Mouse (Mus musculus): ENCODE results near the gene Mettl6.

The Mettl6 gene

DNA sequence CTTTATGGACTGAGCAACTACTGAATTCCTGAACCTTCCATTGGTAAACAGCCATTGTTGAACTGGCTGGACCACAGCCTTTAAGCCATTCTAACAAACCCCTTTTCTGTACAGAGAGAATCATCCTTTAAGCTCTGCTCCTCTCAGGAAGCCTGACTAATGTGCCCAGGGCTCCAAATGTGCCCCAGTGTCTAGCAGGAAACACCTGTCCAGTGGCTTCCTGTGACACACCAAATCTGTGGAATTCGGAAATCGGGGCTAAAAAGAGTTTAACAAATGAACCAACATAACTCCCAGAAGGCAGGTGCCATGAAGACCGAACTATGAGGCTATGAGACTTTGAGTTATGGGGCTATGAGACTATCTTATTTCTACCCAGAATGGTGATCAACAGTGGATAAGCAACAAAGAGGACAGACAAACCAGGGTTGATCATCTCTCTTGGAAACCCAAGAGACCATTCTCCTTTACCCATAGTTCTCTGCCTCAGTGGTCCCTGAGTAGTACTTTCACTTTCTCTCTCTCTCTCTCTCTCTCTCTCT is 63.0 kb downstream of the Mettl6 start:
- no peak for DNase-seq

DNA sequence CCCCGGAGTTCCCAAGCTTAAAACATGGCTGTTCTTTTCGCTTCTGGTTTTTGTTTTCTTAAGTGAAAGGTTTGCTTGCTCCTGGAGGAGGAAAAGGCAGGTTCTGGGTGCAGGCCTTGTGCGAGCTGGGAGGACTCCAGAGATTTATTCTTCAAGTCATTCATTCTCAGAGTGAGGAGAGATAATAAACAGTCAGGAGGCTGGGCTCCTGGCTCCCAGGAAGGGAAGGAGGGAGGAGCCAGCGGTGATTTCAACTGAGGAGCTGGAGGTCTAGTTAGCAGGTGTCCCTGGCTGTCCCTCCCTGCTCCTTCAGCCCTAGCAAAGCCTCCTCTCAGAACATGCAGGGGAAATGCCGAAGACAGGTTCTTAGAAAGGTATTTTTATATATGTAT is 65.8 kb downstream of the Mettl6 start:
- no peak for DNase-seq

DNA sequence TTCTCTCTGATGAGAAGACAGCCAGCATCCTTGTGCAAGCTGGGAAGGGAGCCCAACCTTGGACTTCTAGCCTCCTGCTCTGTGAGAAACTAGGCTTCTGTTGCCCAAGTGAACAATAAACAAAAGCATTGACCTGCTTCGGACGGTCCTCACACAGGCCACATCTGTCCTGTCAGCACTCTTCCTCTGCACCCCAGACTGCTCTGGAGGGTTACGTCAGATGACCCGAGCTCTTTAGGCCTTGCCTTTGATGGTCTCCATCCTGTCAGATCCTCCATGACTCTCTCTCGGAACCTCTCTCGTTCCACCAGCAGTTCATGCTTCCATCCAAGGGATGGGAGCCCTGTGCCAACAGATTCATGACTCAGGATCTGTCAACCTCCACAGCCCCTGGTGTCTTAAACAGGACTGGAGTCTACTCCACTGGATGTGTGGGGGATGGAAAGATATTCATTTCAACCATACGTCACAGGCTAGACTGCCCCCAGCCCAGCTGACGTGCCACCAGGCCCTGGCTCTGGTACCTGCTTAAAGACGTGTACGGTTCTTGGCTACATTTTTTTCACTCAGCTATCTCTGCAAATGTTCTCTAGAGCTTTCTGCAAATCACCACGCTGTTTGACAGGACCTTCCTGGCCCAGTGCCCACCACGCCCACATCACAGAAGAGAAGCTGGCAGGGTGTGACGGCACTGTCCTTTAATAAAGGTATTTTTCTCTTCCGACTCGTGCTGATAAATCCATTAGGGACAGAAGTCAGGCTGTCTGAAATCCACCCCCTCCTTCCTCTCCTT is 66.4 kb downstream of the Mettl6 start:
- no peak for DNase-seq
